Mouse (Mus musculus): ENCODE measurements around the gene Zbtb11. TPM values are rescaled to one million over a fixed set of nuclear protein-coding genes. Genes with fewer than 3 reads are reported as not detected.

Zbtb11 gene
- polyA plus RNA-seq, 1 experiment from 2014 or later = 15.0 TPM

DNA sequence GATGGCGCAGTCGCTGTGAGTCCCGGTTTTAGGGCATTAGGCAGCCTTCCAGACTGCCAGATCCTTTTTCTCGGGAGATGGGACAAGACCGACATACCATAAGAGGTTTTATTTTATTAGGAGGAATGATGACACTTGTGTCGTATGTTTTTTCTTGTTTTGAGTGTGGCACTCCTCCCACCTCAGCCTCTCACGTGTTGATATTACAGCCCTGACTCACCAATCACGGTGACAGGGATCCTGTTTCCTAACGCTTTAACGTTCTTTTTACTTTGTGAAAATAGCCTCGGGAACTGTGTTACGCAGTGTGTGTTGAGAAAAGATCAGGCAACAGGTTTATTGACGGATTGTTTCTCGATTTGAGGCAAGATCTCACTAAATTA, 1.2 kb downstream of the Zbtb11 start:
- Histone ChIP-seq H3K9me3 (replicated peaks; ENCODE audit: control insufficient read depth, low read length) (no peaks in the 10 kb centered on the region), H3K4me1 (ENCODE audit: control insufficient read depth, insufficient read depth, low read length) (peaks cover 11% of the 10 kb centered on the region), H3K27ac (ENCODE audit: low read depth, low read length) (peak overlapping the region; percentile 86; the same call in 1 of the 2 replicates), H3K27me3 (replicated peaks; ENCODE audit: control insufficient read depth, insufficient read depth, low read length) (no peaks in the 10 kb centered on the region), H3K4me3 (ENCODE audit: low read depth, low read length) (peak overlapping the region; percentile 93), H3K9ac (ENCODE audit: low read length) (peak overlapping the region; percentile 83), H3K36me3 (ENCODE audit: control insufficient read depth, insufficient read depth, low read length) (peaks cover 29% of the 10 kb centered on the region), H3K4me2 (ENCODE audit: low read length) (peak overlapping the region; percentile 81)
- WGBS = 9% methylated on average over 14 of the region's 14 CpGs
- no peak for DNase-seq (ENCODE audit: low spot score)
- no peak for ATAC-seq

GRCm38 (mm10) chr16:55986001-55986400, 12.3 kb downstream of the Zbtb11 start:
- ATAC-seq (no peak), DNase-seq (ENCODE audit: low spot score) (no peak)
- peaks cover 36% of the 10 kb centered on the region for H3K36me3 ChIP-seq (ENCODE audit: control insufficient read depth, insufficient read depth, low read length)
- H3K4me3 ChIP-seq (ENCODE audit: low read depth, low read length) = no peak overlapping the region
- 94% methylated on average over 3 of the region's 3 CpGs for WGBS
- H3K9me3 ChIP-seq (replicated peaks; ENCODE audit: control insufficient read depth, low read length) = no peaks in the 10 kb centered on the region
- no peaks in the 10 kb centered on the region for H3K27me3 ChIP-seq (replicated peaks; ENCODE audit: control insufficient read depth, insufficient read depth, low read length)
- no peak overlapping the region for H3K27ac ChIP-seq (ENCODE audit: low read depth, low read length)
- H3K9ac ChIP-seq (ENCODE audit: low read length) = no peak overlapping the region
- H3K4me1 ChIP-seq (ENCODE audit: control insufficient read depth, insufficient read depth, low read length) = no peaks in the 10 kb centered on the region
- no peak overlapping the region for H3K4me2 ChIP-seq (ENCODE audit: low read length)

DNA sequence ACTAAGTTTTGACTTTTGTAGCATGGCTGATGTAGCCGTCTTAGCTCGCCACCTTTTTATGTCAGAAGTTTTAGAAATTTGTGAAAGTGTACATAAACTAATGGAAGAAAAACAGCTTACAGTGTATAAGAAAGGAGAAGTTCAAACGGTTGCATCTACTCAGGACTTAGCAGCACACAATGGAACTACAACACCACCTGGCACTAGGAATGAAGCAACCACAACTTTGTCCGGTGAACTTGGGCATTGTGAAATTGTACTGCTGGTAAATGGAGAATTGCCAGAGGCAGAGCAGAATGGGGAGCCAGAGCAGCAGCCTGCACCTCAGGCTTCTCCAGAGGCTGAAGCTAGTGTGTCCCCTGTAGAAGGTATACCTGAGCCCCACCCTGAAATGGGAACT, 16.6 kb downstream of the Zbtb11 start:
- H3K4me1 ChIP-seq (ENCODE audit: control insufficient read depth, insufficient read depth, low read length) = no peaks in the 10 kb centered on the region
- H3K4me2 ChIP-seq (ENCODE audit: low read length) = no peak overlapping the region
- DNase-seq (ENCODE audit: low spot score) = no peak
- WGBS = 94% methylated on average over 4 of the region's 4 CpGs
- peaks cover 41% of the 10 kb centered on the region for H3K36me3 ChIP-seq (ENCODE audit: control insufficient read depth, insufficient read depth, low read length)
- H3K9me3 ChIP-seq (replicated peaks; ENCODE audit: control insufficient read depth, low read length) = no peaks in the 10 kb centered on the region
- no peaks in the 10 kb centered on the region for H3K27me3 ChIP-seq (replicated peaks; ENCODE audit: control insufficient read depth, insufficient read depth, low read length)
- H3K4me3 ChIP-seq (ENCODE audit: low read depth, low read length) = no peak overlapping the region
- no peak overlapping the region for H3K9ac ChIP-seq (ENCODE audit: low read length)
- H3K27ac ChIP-seq (ENCODE audit: low read depth, low read length) = no peak overlapping the region
- ATAC-seq = no peak

GRCm38 (mm10) chr16:55994235-55994634, 20.6 kb downstream of the Zbtb11 start:
- Histone ChIP-seq H3K9ac (ENCODE audit: low read length) (no peak overlapping the region), H3K4me1 (ENCODE audit: control insufficient read depth, insufficient read depth, low read length) (no peaks in the 10 kb centered on the region), H3K27ac (ENCODE audit: low read depth, low read length) (no peak overlapping the region), H3K4me3 (ENCODE audit: low read depth, low read length) (no peak overlapping the region), H3K27me3 (replicated peaks; ENCODE audit: control insufficient read depth, insufficient read depth, low read length) (no peaks in the 10 kb centered on the region), H3K9me3 (replicated peaks; ENCODE audit: control insufficient read depth, low read length) (no peaks in the 10 kb centered on the region), H3K36me3 (ENCODE audit: control insufficient read depth, insufficient read depth, low read length) (peaks cover 47% of the 10 kb centered on the region), H3K4me2 (ENCODE audit: low read length) (no peak overlapping the region)
- WGBS = 93% methylated on average over 2 of the region's 2 CpGs
- DNase-seq (ENCODE audit: low spot score) (no peak), ATAC-seq (no peak)

DNA sequence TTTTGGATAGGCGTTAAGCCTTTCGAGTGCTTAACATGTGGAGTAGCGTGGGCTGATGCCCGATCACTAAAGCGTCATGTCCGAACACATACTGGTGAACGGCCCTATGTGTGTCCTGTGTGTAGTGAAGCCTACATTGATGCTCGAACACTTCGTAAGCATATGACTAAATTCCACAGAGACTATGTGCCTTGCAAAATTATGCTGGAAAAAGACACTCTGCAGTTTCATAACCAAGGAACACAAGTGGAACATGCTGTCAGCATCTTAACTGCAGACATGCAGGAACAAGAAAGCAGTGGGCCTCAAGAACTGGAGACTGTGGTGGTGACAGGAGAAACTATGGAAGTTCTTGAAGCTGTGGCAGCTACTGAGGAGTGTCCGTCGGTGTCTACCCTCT, 33.1 kb downstream of the Zbtb11 start:
- H3K4me2 ChIP-seq (ENCODE audit: low read length) = no peak overlapping the region
- ATAC-seq (no peak), DNase-seq (ENCODE audit: low spot score) (no peak)
- no peak overlapping the region for H3K27ac ChIP-seq (ENCODE audit: low read depth, low read length)
- H3K36me3 ChIP-seq (ENCODE audit: control insufficient read depth, insufficient read depth, low read length) = peaks cover 45% of the 10 kb centered on the region
- no peaks in the 10 kb centered on the region for H3K9me3 ChIP-seq (replicated peaks; ENCODE audit: control insufficient read depth, low read length)
- H3K4me1 ChIP-seq (ENCODE audit: control insufficient read depth, insufficient read depth, low read length) = no peaks in the 10 kb centered on the region
- no peaks in the 10 kb centered on the region for H3K27me3 ChIP-seq (replicated peaks; ENCODE audit: control insufficient read depth, insufficient read depth, low read length)
- no peak overlapping the region for H3K4me3 ChIP-seq (ENCODE audit: low read depth, low read length)
- no peak overlapping the region for H3K9ac ChIP-seq (ENCODE audit: low read length)
- WGBS = 97% methylated on average over 11 of the region's 11 CpGs

DNA sequence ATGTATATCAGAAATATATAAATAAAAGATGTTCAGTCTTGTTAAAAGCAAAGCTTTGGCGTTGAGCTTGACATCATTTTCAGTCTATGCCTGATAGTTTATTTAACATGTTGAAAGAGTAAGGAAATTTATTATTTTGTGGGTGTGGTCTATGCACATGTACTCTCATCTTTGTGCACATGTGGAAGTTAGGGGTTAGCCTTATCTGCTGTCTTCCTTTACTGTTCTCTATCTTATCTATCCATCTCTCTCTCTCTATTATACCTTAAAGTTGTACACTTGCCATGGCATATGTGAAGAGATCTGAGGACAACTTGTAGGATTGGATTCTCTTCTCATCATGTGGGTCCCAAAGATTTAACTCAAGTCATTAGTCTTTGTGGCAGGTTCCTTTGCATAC, 35.2 kb downstream of the Zbtb11 start:
- WGBS = 92% methylated on average over 1 of the region's 1 CpGs

GRCm38 (mm10) chr16:56012789-56013743, 39.4 kb downstream of the Zbtb11 start:
- WGBS = 87% methylated on average over 10 of the region's 10 CpGs
- H3K4me1 ChIP-seq (ENCODE audit: control insufficient read depth, insufficient read depth, low read length) = no peaks in the 10 kb centered on the region
- H3K9ac ChIP-seq (ENCODE audit: low read length) = no peak overlapping the region
- H3K27me3 ChIP-seq (replicated peaks; ENCODE audit: control insufficient read depth, insufficient read depth, low read length) = no peaks in the 10 kb centered on the region
- H3K4me2 ChIP-seq (ENCODE audit: low read length) = no peak overlapping the region
- H3K9me3 ChIP-seq (replicated peaks; ENCODE audit: control insufficient read depth, low read length) = no peaks in the 10 kb centered on the region
- DNase-seq (ENCODE audit: low spot score) = no peak
- peaks cover 29% of the 10 kb centered on the region for H3K36me3 ChIP-seq (ENCODE audit: control insufficient read depth, insufficient read depth, low read length)
- H3K4me3 ChIP-seq (ENCODE audit: low read depth, low read length) = no peak overlapping the region
- ATAC-seq = no peak
- no peak overlapping the region for H3K27ac ChIP-seq (ENCODE audit: low read depth, low read length)

More for the DNA sequence above, 35.2 kb downstream of the Zbtb11 start:
- Histone ChIP-seq H3K27ac (ENCODE audit: low read depth, low read length) (no peak overlapping the region), H3K9me3 (replicated peaks; ENCODE audit: control insufficient read depth, low read length) (no peaks in the 10 kb centered on the region), H3K4me3 (ENCODE audit: low read depth, low read length) (no peak overlapping the region), H3K4me2 (ENCODE audit: low read length) (no peak overlapping the region), H3K9ac (ENCODE audit: low read length) (no peak overlapping the region), H3K36me3 (ENCODE audit: control insufficient read depth, insufficient read depth, low read length) (peaks cover 35% of the 10 kb centered on the region), H3K27me3 (replicated peaks; ENCODE audit: control insufficient read depth, insufficient read depth, low read length) (no peaks in the 10 kb centered on the region), H3K4me1 (ENCODE audit: control insufficient read depth, insufficient read depth, low read length) (no peaks in the 10 kb centered on the region)
- no peak for ATAC-seq
- no peak for DNase-seq (ENCODE audit: low spot score)

- no peak overlapping the region for H3K4me3 ChIP-seq (ENCODE audit: low read depth, low read length)
- H3K9me3 ChIP-seq (replicated peaks; ENCODE audit: control insufficient read depth, low read length) = no peaks in the 10 kb centered on the region
- H3K9ac ChIP-seq (ENCODE audit: low read length) = no peak overlapping the region
- H3K4me2 ChIP-seq (ENCODE audit: low read length) = no peak overlapping the region
- peaks cover 36% of the 10 kb centered on the region for H3K36me3 ChIP-seq (ENCODE audit: control insufficient read depth, insufficient read depth, low read length)
- no peaks in the 10 kb centered on the region for H3K27me3 ChIP-seq (replicated peaks; ENCODE audit: control insufficient read depth, insufficient read depth, low read length)
- DNase-seq (ENCODE audit: low spot score) (no peak), ATAC-seq (no peak)
- no peaks in the 10 kb centered on the region for H3K4me1 ChIP-seq (ENCODE audit: control insufficient read depth, insufficient read depth, low read length)
- no peak overlapping the region for H3K27ac ChIP-seq (ENCODE audit: low read depth, low read length)
- WGBS = 89% methylated on average over 7 of the region's 7 CpGs
Measured at GRCm38 (mm10) chr16:56014076-56014475, 40.4 kb downstream of the Zbtb11 start.

- Histone ChIP-seq H3K9me3 (replicated peaks; ENCODE audit: control insufficient read depth, low read length) (no peaks in the 10 kb centered on the region), H3K27me3 (replicated peaks; ENCODE audit: control insufficient read depth, insufficient read depth, low read length) (no peaks in the 10 kb centered on the region), H3K4me3 (ENCODE audit: low read depth, low read length) (no peak overlapping the region), H3K4me2 (ENCODE audit: low read length) (no peak overlapping the region), H3K4me1 (ENCODE audit: control insufficient read depth, insufficient read depth, low read length) (0 out of 2 replicates have a peak, but pooled peaks cover 2% of the 10 kb centered on the region), H3K36me3 (ENCODE audit: control insufficient read depth, insufficient read depth, low read length) (peaks cover 55% of the 10 kb centered on the region), H3K27ac (ENCODE audit: low read depth, low read length) (no peak overlapping the region), H3K9ac (ENCODE audit: low read length) (no peak overlapping the region)
- ATAC-seq = no peak
- DNase-seq (ENCODE audit: low spot score) = no peak
- 94% methylated on average over 7 of the region's 7 CpGs for WGBS
Measured at GRCm38 (mm10) chr16:56019660-56020059, 46.0 kb downstream of the Zbtb11 start.
